Mouse (Mus musculus): ENCODE measurements around the gene Tjp3.

Gene Tjp3

DNA sequence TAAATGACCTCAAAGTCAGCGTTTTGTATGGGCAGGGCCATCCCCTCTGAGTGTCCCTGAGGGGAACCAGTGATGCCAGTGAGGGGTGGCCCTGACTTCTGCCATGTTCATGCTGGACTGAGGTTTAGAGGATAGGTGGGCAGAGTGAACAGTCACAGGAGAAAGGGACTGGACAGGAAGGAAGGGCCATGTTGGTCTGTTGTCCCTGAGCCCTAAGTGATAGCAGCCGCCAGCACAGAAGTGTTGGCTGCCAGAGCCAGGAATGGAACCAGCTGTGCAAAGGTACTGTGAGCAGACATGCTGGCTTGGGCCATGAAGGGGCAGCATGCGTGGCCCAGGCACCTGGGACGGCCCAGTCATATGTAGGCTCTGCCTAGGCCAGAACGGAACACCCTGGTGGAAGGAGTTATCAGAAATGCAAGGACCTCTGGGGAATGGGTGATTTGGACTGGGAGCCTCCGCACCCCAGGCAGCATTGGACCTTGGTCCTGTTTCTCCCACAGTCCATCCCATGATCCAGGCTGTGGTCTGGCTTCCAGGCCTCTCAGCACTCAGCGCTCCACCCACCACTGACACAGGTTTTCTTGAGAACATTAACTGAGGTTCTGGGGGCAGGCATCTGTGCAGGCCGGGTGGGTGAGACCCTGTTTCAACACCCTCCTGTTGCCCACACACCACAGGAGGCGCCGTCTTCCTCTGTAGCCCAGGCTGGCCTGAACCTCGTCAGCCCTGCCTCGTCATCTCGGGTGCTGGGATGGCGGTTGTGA lies 8.4 kb upstream of the Tjp3 start:
- in situ Hi-C loops (cut with MboI, MseI), result no loop called here

DNA sequence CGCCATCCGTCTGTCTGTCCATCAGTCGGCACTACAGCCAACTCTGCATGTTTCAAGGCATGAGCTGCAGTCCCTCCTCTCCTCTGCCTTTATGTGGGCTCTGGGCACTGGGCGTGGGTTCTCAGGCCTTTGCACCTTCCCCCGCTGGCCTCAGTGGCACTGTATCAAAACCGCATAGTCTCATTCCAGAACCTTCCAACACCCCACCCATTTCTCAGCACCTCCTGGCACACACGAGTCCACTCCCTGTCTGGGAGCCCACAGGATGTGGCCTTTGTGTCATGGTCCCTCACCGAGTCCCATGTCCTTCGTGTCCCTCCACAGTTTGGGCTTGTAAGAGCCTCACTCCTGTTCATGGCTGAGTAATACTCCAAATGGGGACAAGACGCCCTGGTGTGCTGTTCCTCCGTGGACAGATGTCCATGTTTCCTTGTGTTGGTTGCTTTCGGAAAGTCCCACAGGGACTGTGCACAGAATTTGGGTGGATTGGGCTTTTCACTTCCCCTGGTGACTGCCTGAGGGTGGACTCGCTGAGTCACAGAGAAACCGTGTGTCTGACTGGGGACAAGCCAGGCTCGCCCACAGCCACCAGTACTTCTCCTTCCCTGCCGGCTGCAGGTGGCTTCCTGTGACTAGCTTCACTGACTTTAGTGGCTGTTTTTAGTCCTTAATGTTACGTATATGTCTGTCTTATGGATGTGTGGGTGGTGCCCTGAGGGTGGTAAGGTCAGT lies 7.2 kb upstream of the Tjp3 start:
- in situ Hi-C loops (cut with MboI, MseI), result no loop called here

DNA sequence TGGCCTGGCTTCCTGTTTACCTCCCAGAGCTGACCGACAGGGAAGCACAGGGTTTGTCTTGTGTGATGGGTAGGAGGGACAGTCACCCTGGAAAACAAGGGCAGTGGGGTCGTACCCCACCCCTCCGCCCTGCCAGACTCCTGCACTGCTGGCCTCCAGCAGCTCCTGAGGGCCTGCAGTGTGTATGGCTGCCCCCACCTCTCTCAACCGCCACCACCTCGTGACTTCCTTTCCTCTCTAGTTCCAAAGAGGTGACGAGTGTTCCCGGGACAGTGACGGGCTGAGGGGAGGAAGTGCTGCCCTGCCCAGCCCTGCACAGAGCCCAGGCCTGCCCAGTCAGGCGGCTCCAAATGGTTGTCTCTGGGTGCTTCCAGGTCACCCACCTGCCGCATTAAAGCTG lies 6.5 kb upstream of the Tjp3 start:
- in situ Hi-C loops (cut with MboI, MseI), result no loop called here

DNA sequence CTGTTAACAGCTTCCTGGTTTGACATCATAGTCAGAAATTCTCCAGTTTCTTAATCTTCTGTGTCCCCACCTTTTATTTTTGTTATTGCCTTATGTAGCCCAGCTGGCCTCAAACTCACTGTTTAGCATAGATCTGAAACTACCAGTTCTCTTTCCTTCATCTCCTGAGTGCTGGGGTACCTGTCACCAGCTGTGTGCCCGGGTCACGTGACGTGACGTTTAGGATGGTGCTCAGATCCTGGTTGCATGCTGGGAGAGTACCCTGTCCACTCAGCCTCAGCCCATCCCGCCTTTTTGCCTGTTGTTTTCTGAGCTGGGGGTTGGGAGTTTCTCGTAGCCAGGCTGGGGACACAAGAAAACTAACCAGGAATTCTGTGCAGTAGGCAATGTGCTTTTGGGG lies 5.9 kb upstream of the Tjp3 start:
- in situ Hi-C loops (cut with MboI, MseI), result no loop called here

DNA sequence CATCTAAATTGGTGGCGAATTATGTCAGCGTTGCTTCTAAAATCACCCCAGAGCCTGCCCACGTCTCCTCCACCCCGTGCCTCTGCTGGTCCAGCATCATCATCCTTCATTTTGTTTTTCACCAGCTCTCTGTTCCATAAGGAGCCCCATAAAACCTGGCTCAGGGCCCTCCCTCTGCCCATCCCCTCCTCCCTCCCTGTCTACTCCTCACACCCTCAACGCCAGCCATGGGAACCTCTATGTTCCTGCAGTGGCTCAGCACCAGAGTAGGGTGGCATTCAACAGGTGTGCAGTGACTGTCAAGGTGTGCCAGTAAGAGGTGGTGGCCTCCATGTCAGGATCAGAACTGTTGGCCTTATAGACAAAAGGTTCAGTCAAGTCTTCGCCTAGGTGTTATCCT lies 3.8 kb upstream of the Tjp3 start:
- in situ Hi-C loops (cut with MboI, MseI), result no loop called here

DNA sequence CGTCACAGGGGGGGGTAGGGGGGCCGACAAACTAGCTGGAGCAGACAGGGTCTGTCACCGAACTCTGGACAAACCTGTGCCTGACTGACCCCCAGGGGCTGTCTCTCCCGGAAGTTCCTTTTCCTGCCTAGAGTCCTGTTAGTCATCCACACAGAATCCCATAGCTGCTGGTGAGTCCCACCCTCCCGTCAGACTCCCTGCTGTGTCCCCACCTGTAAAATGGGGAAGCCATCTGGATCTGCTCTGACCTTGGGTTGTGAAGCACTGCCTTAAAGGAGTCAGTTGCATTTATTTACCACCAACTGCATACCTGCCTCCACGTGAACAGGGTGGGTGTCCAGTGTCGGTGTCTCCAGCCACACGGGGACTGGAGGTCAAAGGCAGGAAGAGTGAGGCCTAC lies 3.1 kb upstream of the Tjp3 start:
- in situ Hi-C loops (cut with MboI, MseI), result no loop called here

DNA sequence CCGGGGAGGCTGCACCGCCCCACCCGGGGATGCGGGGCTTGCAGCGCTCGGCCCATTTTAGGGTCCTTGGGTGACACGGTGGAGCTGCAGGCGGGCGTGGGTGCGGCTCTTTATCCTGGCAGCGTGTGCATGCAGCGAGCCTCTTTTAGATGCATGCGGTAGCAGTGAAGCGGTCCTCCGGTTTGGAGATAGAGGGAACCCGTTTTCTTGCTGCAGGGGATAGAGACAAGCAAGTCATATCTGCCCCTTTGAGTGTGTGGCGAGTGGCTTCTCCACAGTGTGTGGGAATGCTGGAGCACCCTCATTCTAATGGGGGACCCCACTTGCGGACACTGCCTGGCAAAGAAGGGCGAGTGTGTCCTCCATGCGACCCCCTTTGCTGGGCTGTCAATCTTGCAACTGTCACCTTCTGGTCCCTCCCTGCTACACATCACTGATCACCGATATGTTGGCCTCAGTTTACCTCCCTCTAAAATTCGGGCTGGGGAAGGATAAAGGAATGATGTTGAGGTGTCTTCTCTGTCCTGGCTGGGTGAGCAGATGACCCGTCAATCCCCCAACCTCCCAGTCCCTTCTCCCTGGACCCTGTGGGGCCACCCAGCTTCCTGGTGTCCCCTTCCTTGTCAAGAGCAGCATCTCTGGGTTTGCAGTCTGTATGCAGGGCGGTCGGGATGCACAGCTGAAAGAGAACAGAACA lies 2.1 kb upstream of the Tjp3 start:
- in situ Hi-C loops (cut with MboI, MseI), result no loop called here

DNA sequence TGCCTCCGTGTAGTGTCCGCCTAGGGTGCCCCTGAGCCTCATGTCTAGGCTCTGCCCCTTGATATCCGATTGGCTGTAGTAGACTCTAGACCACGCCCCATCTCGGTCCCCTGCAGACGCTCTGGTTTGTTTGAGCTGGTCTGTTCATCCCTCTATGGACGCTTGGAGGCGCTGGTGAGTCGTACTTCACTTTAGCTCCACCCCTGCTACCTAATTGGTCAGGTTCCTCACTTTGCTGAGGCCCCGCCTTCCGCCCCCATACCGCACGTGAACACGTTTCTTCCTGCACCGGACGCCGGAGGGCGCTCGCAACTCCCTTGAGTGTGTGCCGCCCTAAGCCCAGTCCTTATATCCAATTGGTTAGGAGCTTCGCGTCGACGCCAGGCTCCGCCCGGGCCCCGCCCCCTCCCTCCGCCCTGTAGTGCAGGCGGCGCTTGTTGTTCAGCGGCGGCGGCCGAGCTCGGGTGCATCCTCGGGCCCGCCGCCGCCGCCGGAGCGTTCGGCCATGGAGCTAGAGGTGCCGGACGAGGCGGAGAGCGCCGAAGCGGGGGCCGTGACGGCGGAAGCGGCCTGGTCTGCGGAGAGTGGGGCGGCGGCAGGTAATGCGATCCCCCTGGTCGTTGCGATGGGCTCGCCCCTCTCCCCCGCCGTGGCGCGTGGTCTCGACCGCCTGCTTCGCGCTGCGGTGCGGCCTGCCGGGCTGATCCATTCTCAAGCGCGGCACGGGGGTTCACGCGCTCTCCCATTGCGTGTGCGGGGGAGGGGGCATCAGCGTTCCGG lies 1.4 kb upstream of the Tjp3 start, which contains the start of gene Pip5k1c:
Pip5k1c (plus strand) TSS at position 410 of the 780 bp plus-strand sequence.
- in situ Hi-C loops (cut with MboI, MseI), result no loop called here

DNA sequence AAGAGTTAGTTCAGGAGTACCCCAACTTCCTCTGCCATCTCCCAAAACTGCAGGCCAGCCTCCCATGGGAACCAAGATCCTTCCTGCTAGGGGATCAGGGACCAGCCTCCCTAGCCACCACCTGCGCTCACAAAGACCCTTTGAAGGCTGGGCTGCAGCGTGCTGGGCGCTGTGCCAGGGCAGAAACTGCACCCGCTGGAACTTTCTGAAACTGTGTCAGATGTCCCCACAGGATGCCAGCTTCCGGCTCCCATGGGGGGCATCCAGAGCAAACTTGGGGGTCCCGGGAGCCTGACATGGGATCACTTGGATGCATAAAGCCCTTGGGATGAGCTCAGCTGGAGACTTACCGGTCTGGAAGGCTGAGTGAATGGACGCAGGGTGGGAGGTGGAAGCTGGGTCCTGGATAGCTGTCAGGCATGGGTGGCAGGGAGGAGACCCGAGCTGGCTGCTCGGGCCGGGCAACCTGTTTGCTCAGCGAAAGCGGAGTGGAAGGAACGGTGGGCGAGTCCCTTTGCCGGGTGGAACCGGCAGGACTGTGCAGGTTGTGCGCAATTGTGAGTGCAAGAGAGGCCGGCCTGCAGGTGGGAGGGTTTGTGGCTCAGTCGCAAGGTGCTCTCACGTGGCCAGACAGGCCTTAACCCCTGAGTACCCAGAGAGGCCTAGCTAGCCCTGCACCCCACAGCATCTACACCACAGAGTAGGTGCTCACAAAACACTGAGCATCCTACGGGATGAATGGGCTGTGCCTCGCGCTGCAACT lies 502 bp downstream of the Tjp3 start:
- in situ Hi-C loops (cut with MboI, MseI), result no loop called here

DNA sequence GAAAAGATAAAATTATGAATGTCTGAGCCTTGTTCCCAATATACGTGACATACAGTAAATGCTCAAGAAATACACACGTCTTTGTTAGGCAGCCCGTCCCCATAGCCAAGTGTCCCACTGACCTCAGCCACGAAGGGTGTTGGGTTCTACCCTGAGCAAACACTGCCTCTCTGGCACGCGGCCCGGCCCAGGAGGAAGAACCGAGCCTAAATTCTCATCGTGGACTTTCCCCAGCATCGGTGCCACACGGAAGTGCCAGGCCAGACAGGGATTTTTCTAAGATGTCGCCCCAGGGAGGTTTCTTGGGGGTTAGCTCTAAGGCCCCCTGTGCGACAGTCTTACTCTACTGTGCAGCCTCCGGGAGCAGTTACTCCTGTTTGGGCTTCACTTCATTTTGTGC lies 1.6 kb downstream of the Tjp3 start:
- in situ Hi-C loops (cut with MboI, MseI), result loop anchor here (5.0 kb wide), 1 partner anchor 32 kb away; the partner anchor contains the start of gene Cactin

DNA sequence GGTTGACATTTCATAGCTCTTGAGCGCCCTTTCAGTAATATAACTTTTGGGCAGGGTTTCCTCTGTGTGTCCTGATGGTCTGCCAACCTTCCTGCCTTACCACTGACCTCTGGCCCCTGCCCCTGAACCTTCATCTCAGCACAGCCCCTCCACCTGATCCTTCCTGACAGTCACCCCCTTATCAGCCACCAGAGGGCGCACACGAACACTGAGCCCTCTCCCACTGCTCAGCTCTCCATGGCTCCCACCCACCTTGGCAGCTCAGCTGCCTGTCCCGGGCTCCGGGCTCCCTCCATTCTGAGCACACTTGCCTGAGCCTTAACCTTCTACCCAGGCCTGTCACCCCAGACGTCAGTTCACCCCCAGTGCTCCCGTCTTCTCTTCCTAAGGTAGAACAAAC lies 2.1 kb downstream of the Tjp3 start:
- in situ Hi-C loops (cut with MboI, MseI), result loop anchor here (5.0 kb wide), 1 partner anchor 33 kb away; the partner anchor contains the start of gene Cactin

DNA sequence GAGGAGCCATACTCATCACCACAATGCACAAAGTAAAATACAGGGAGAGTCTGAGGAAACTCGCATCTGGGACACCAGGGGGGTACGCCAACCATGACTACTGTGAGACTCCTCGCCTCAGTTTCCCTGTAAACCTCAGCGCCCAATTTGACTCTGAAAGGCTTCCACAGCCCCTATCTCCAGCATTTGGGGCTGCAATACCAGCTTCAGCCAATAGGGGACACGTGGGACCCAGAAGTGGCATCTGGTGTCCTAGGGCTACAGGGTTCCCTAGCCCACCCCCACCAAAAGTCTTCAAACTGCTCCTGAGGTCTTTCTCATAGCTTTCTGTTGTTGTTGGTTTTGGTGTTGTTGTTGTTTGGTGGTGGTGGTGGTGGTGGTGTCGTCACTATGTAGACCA lies 2.8 kb downstream of the Tjp3 start:
- in situ Hi-C loops (cut with MboI, MseI), result loop anchor here (5.0 kb wide), 1 partner anchor 34 kb away; the partner anchor contains the start of gene Cactin

DNA sequence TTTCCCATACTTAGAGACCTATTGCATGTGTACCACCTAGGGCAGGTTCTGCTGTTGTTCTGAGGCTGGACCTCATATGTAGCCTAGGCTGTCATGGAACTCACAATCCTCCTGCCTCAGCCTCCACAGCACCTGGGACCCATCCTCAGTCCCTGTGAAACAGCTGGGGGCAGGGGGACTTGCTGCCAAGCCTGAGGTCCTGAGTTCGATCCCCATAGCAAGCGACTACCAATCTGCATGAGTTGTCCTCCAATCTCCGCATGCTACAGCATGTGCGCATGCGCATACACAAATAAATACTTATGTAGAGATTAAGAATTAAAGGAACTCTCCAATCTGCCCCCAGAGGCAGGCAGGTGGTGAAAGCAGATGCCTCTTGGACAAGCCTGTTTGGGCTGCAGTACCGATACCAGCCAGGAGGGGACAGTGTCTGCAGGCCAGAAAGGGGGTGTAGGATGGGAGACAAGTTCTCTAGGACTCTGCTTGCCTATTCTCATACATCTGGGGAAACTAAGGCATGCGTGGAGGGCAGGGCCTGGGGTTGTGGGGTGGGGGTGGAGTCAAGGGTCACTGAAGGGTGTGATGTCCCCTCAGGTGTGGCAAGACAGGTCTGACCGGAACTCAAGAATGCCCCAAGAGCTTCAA lies 3.7 kb downstream of the Tjp3 start:
- in situ Hi-C loops (cut with MboI, MseI), result loop anchor here (5.0 kb wide), 1 partner anchor 35 kb away; the partner anchor contains the start of gene Cactin

DNA sequence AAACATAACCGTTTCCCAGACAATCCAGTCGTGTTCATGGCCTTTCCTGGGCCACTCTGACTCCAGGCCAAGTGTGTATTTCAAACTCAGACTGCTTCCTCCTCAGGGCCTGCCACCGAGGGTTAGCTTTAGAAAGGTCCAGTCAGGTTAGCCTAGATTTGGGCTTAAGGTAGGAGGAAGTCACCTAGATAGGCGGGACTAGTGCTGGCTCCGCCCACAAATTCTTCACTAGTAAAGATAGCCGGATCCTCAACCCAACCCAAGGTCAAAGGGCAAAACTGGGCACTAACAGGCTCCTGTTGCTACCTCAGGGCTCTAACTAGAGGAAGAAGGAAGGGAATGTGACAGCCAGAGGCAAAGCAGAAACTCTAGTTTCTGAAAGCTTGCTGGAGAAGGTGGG lies 4.8 kb downstream of the Tjp3 start:
- in situ Hi-C loops (cut with MboI, MseI), result loop anchor here (5.0 kb wide), 1 partner anchor 36 kb away; the partner anchor contains the start of gene Cactin

DNA sequence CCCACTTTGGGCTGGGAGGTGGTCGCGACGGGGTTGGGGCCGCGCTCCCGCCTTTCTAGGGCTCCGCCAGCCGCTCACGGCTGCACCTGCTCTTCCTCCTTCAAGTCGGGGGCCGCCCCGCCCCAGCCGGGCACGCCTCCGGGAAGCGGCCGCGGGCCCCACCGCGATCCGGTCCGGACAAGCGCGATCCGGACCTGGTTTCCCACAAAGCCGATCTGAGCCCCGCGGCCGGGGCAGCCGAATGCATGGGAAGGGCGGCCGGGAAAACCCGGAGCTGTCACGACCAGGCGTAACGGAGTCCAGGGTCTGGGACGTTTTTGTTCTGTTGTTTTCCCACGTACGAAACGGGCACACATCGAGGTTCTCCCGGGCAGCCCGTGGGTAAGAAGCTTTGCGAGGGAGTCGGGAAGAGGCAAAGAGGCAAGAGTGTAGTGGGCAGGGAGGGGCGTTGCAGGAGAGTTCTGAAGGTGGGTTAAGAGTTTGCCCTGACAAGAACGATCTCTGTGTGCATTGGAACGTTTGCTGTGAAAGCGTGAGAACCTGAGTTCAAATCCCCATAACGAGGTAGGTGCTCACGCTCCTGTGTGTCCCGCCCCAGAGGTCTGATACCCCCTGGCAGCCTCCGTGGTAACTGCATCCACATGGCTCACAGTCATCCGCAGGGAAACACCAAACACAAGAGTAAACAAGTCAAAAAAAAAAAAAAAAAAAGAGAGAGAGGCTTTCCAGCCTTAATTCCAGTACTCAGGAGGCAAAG lies 5.5 kb downstream of the Tjp3 start:
- in situ Hi-C loops (cut with MboI, MseI), result loop anchor here (5.0 kb wide), 1 partner anchor 36 kb away; the partner anchor contains the start of gene Cactin

DNA sequence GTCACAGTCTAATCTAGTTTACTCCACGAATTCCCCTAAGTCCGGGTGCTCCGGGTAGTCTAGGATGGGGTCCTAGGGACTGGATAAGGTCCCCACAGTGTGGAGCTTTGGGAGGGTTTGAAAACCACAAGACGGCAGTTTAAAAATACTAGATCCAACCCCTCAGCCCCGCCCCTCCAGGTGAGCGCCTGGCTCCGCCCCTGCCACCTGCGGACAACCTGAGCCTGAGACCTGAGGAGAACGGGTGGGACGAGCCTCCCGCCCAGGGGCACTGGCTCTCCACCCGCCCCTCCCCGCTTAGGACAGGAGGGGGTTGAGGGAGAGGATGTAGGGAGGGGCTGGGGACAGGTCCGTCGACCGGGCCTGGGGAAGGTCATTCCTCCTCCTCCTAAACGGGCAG lies 6.7 kb downstream of the Tjp3 start:
- in situ Hi-C loops (cut with MboI, MseI), result loop anchor here (5.0 kb wide), 1 partner anchor 38 kb away; the partner anchor contains the start of gene Cactin

DNA sequence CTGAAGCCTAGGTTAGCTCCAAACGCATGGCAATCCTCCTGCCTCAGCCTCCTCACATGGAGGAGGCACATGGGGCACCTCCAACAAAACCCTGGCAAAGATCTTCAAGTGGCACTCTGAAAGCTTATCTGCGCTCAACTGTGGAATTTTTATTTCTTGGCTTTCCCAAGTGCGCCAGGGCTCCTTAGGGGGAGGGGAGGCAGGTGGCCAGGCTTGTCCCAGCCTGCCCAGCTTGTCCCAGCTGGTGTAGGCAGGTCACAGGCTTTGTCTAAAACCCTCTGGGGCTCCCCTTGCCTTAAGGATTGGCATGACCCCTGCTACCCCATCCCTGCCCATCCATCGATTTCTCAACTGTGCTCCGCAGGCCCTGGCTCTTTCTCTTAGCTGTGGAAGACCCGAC lies 7.2 kb downstream of the Tjp3 start:
- in situ Hi-C loops (cut with MboI, MseI), result no loop called here

DNA sequence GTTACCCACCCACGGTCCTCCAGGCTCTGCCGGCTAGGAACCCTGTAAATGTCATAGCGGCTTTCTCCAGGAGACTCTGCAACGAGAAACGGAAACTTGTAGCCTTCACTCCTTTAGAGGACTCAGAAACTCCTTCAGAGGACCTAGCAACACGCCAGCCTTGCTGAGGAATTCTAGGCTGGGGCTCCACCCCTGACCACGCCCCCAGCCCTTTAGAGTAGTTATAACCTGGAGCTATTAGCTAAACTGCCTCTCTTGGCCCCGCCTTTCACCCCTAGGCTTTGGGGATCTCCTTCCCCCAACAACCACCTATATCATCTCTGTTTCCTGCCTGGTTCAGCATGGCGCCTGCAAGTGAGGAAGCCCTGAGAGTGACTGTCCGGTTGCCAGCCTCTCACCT lies 11.9 kb downstream of the Tjp3 start:
- in situ Hi-C loops (cut with MboI, MseI), result no loop called here

DNA sequence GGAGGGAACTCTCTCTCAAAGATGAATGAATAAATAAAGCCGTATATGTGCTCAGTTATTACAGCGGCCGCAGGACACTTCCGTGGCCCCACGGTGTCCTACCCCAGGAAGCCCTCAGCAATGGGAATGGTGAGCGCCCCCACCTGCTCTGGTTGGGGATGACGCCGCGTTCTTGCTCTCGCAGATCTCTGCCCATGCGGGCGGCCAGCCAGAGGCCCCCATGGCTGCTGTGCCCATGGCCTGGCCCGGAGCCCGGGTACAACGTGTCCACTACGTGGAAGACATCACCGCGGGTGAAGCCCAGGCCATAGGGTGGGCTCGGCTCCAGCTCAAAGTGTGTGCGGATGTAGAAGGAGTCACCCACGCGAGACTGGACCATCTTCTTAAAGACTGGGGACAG lies 13.7 kb downstream of the Tjp3 start:
- in situ Hi-C loops (cut with MboI, MseI), result no loop called here

Data from T-helper 2 cell (primary cell).